Mouse (Mus musculus): Measurements from ENCODE around the gene Gstp2.

GRCm38 (mm10) chr19:4001752-4002151 is 44.1 kb downstream of the Gstp2 start:
- TF ChIP-seq CTCF (IDR thresholded peaks at IDR 0.05; ENCODE audit: low read depth, low read length) (no peak), POLR2A (IDR thresholded peaks at IDR 0.05; ENCODE audit: borderline replicate concordance, low read depth, low read length) (no peak)

All from bone marrow macrophage, adult 2 months (primary cell).